Mouse (Mus musculus): ENCODE measurements around the gene Kcnmb3. TPM values are rescaled to one million over a fixed set of nuclear protein-coding genes. Genes with fewer than 3 reads are reported as not detected.

The Kcnmb3 gene
- 0.04 and 0.19 TPM in 2 replicates for polyA plus RNA-seq (2012; rRNA removed)

- no peak for DNase-seq (ENCODE audit: extremely low spot score in 1 of 2, low spot score in 1 of 2)
Measured at GRCm38 (mm10) chr3:32492097-32493090, at the start of gene Kcnmb3. TSS of gene Kcnmb3 (minus strand) at chr3:32492231.

GRCm38 (mm10) chr3:32538091-32538490, 46.1 kb upstream of the Kcnmb3 start:
- DNase-seq (ENCODE audit: extremely low spot score in 1 of 2, low spot score in 1 of 2), result no peak

- DNase-seq (ENCODE audit: extremely low spot score in 1 of 2, low spot score in 1 of 2), result peak; percentile 43 to 63
Measured at GRCm38 (mm10) chr3:32537556-32537955, 45.5 kb upstream of the Kcnmb3 start.

- no peak for DNase-seq (ENCODE audit: extremely low spot score in 1 of 2, low spot score in 1 of 2)
Measured at GRCm38 (mm10) chr3:32535692-32536091, 43.7 kb upstream of the Kcnmb3 start.

- no peak for DNase-seq (ENCODE audit: extremely low spot score in 1 of 2, low spot score in 1 of 2)
Measured at GRCm38 (mm10) chr3:32530041-32530440, 38.0 kb upstream of the Kcnmb3 start.

- peak; percentile 90 to 95 for DNase-seq (ENCODE audit: extremely low spot score in 1 of 2, low spot score in 1 of 2)
Measured at GRCm38 (mm10) chr3:32529303-32529898, 37.4 kb upstream of the Kcnmb3 start, which contains the start of gene Mfn1. TSS of gene Mfn1 (plus strand) at chr3:32529465.

GRCm38 (mm10) chr3:32527181-32527580, 35.1 kb upstream of the Kcnmb3 start:
- no peak for DNase-seq (ENCODE audit: extremely low spot score in 1 of 2, low spot score in 1 of 2)

GRCm38 (mm10) chr3:32513528-32513927, 21.5 kb upstream of the Kcnmb3 start:
- no peak for DNase-seq (ENCODE audit: extremely low spot score in 1 of 2, low spot score in 1 of 2)

- DNase-seq (ENCODE audit: extremely low spot score in 1 of 2, low spot score in 1 of 2), result no peak
Measured at GRCm38 (mm10) chr3:32512686-32513284, 20.8 kb upstream of the Kcnmb3 start.

- DNase-seq (ENCODE audit: extremely low spot score in 1 of 2, low spot score in 1 of 2), result peak in 1 of 2 experiments; percentile 46
Measured at GRCm38 (mm10) chr3:32511191-32511550, 19.1 kb upstream of the Kcnmb3 start.

GRCm38 (mm10) chr3:32510375-32511190, 18.6 kb upstream of the Kcnmb3 start:
- peak; percentile 87 to 95 for DNase-seq (ENCODE audit: extremely low spot score in 1 of 2, low spot score in 1 of 2)

- DNase-seq (ENCODE audit: extremely low spot score in 1 of 2, low spot score in 1 of 2), result no peak
Measured at GRCm38 (mm10) chr3:32509496-32510374, 17.7 kb upstream of the Kcnmb3 start, which contains the start of gene Zfp639. TSS of gene Zfp639 (plus strand) at chr3:32510259.

- peak; percentile 49 to 87 for DNase-seq (ENCODE audit: extremely low spot score in 1 of 2, low spot score in 1 of 2)
Measured at GRCm38 (mm10) chr3:32508666-32509324, 16.8 kb upstream of the Kcnmb3 start.

- no peak for DNase-seq (ENCODE audit: extremely low spot score in 1 of 2, low spot score in 1 of 2)
Measured at GRCm38 (mm10) chr3:32506366-32507225, 14.6 kb upstream of the Kcnmb3 start.

GRCm38 (mm10) chr3:32505841-32506240, 13.8 kb upstream of the Kcnmb3 start:
- DNase-seq (ENCODE audit: extremely low spot score in 1 of 2, low spot score in 1 of 2), result no peak

- DNase-seq (ENCODE audit: extremely low spot score in 1 of 2, low spot score in 1 of 2), result no peak
Measured at GRCm38 (mm10) chr3:32500346-32500745, 8.3 kb upstream of the Kcnmb3 start.

- DNase-seq (ENCODE audit: extremely low spot score in 1 of 2, low spot score in 1 of 2), result no peak
Measured at GRCm38 (mm10) chr3:32496711-32497070, 4.7 kb upstream of the Kcnmb3 start.

Measured in frontal cortex, adult 2 months (tissue).